Mouse (Mus musculus) hindbrain, embryonic 10.5 days (tissue): ENCODE results near the gene Rps5. TPM values are rescaled to one million over a fixed set of nuclear protein-coding genes. Genes with fewer than 3 reads are reported as not detected.
A peak's percentile ranks its signal among the peaks of the same experiment; 100 is the strongest.
"Not testable (repeated sequence)": the region's sequence is repeated elsewhere in the genome, so short reads cannot be mapped to it uniquely, and the experiment has no call there.

ENCODE experiments used
- DNase-seq: peaks from one replicate; pipeline ENCODE4 v3.0.0-alpha.2; 2017; ENCODE audit warnings: low spot score
- H3K27ac ChIP-seq: fragments of 300-500 bp; sonication (generic); 2 replicates; pipeline ENCODE4 v1.5.1; 2016; ENCODE audit warnings: mild to moderate bottlenecking, moderate library complexity
- H3K27me3 ChIP-seq: fragments of 300-500 bp; sonication (generic); 2 replicates; pipeline ENCODE4 v1.6.1; 2016; ENCODE audit warnings: mild to moderate bottlenecking; ENCODE audit not compliant: poor library complexity, insufficient read depth, severe bottlenecking
- H3K36me3 ChIP-seq: fragments of 300-500 bp; sonication (generic); 2 replicates; pipeline ENCODE4 v1.6.1; 2016; ENCODE audit warnings: mild to moderate bottlenecking, moderate library complexity
- H3K4me1 ChIP-seq: fragments of 300-500 bp; sonication (generic); replicated peaks from 2 replicates; pipeline ENCODE4 v1.6.1; 2016; ENCODE audit warnings: mild to moderate bottlenecking
- H3K4me3 ChIP-seq: fragments of 300-500 bp; sonication (generic); 2 replicates; pipeline ENCODE4 v1.5.1; 2016; ENCODE audit warnings: mild to moderate bottlenecking, moderate library complexity
- H3K9me3 ChIP-seq: fragments of 300-500 bp; sonication (generic); 2 replicates; pipeline ENCODE4 v1.6.1; 2016; ENCODE audit warnings: mild to moderate bottlenecking, moderate library complexity
- WGBS: fragments of 180-500 bp; shearing (Covaris S2); methylation state at CpG from one replicate; pipeline ENCODE4 v1.1.7; 2016; 5-methylcytosine and 5-hydroxymethylcytosine counted together
- polyA plus RNA-seq: library from polyadenylated mRNA; unstranded; fragments of >200 nt; fragmentation: Nextera tagmentation; extraction: Ambion mirVana; gene quantifications from 2 replicates; pipeline ENCODE4 v1.2.1, GENCODE M21; 2016

Rps5 gene
- polyA plus RNA-seq, 1 experiment from 2014 or later: 868 TPM

DNA sequence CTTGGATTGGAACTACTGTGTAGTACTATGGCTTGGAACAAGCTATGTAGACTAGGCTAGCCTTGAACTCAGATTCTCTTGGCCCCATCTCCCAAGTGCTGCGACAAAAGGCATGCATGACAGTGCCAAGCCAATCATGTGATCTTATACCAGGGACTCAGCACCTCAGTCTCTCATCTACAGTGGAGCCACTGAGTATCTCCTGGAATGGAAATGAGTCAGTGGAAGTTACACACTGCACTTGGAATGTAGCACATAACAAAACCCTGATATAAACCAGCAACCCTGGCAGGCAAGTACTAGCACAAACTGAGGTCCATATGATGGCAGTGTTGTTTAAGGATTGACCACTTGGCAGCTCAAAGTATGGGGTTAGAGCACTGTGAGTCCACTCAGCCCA lies 16.9 kb upstream of the Rps5 start:
- H3K4me1 ChIP-seq: peaks cover 7% of the 10 kb centered on the region; the same call in 1 of the 2 replicates
- peaks cover 82% of the 10 kb centered on the region for H3K36me3 ChIP-seq
- DNase-seq: no peak
- no peak overlapping the region for H3K27ac ChIP-seq
- H3K27me3 ChIP-seq: no peaks in the 10 kb centered on the region
- 95% methylated on average over 1 of the region's 1 CpGs for WGBS
- H3K4me3 ChIP-seq: no peak overlapping the region
- H3K9me3 ChIP-seq: no peaks in the 10 kb centered on the region

DNA sequence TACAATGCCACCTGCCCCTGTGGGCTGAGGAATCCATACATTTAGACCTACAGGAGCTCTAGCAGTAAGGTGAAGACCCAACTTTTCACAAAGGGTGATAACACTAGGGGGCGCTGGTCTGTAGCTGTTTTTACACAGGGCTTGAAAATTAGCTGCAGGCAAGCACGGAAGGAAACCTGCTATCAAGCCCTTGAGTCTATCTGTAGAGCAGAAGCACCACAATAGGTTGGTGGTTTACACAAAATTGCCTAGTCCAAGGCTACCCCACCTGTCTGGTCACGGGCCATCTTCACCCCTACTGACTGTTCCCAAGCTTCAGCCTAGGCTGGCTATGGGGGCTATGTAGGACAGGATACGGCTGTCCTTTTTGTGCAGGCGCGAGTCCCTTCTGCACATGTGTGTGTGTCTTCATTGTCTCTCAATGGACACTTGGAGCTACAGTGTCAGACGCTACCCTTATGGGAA lies 12.6 kb upstream of the Rps5 start:
- 39% methylated on average over 7 of the region's 7 CpGs for WGBS
- Histone ChIP-seq H3K9me3 (no peaks in the 10 kb centered on the region), H3K4me1 (peaks cover 11% of the 10 kb centered on the region; the same call in 1 of the 2 replicates), H3K27me3 (no peaks in the 10 kb centered on the region), H3K36me3 (peaks cover 49% of the 10 kb centered on the region), H3K27ac (peak overlapping the region; percentile 90), H3K4me3 (peak overlapping the region; percentile 55)
- peak; percentile 69 for DNase-seq

- no peaks in the 10 kb centered on the region for H3K27me3 ChIP-seq
- peak overlapping the region; percentile 90 for H3K27ac ChIP-seq
- peaks cover 11% of the 10 kb centered on the region; the same call in 1 of the 2 replicates for H3K4me1 ChIP-seq
- H3K4me3 ChIP-seq: peak overlapping the region; percentile 55
- H3K36me3 ChIP-seq: peaks cover 42% of the 10 kb centered on the region
- 15% methylated on average over 19 of the region's 19 CpGs for WGBS
- DNase-seq: peak; percentile 69
- H3K9me3 ChIP-seq: no peaks in the 10 kb centered on the region
Measured at GRCm38 (mm10) chr7:12910181-12910668, 11.9 kb upstream of the Rps5 start.

DNA sequence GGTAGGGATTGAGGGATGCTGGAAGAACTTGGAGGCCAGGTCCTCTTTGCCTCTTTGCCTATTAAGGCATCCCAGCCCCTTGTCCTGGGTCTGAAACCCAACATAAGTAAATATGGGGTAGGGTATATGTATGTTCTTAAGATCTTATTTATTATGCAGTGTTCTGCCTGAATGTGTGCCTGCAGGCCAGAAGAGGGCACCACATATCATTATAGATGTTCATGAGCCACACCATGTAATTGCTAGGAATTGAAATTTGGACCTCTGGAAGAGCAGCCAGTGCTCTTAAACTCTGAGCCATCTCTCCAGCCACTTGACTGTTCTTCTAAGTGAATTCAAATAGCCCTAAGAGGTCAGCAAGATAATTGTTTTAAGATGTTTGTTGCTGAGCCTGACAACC lies 8.5 kb upstream of the Rps5 start:
- Histone ChIP-seq H3K27ac (no peak overlapping the region), H3K36me3 (peaks cover 9% of the 10 kb centered on the region), H3K4me3 (no peak overlapping the region), H3K27me3 (no peaks in the 10 kb centered on the region), H3K4me1 (peaks cover 11% of the 10 kb centered on the region; the same call in 1 of the 2 replicates), H3K9me3 (no peaks in the 10 kb centered on the region)
- DNase-seq: no peak

DNA sequence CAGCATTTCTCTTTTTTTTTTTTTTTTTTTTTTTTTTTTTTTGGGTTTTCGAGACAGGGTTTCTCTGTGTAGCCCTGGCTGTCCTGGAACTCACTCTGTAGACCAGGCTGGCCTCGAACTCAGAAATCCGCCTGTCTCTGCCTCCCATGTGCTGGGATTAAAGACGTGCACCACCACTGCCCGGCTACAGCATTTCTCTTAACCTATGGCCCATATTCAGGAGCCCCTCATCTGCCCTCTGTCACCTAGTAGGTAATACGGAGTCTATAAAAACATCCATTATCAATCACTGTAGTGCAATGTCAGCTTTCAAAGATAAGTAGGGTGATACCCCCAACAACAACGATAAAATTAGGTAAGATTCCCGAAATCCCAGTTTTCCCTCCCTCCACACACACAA lies 1.6 kb upstream of the Rps5 start:
- peaks cover 26% of the 10 kb centered on the region for H3K36me3 ChIP-seq
- not testable (repeated sequence) for H3K27ac ChIP-seq, DNase-seq, H3K9me3 ChIP-seq, H3K27me3 ChIP-seq
- H3K4me3 ChIP-seq: peak overlapping the region; percentile 24; the same call in 1 of the 2 replicates
- H3K4me1 ChIP-seq: peaks cover 17% of the 10 kb centered on the region
- 87% methylated on average over 7 of the region's 8 CpGs for WGBS

- Histone ChIP-seq H3K36me3 (peaks cover 35% of the 10 kb centered on the region), H3K27me3 (peaks cover 15% of the 10 kb centered on the region), H3K9me3 (no peaks in the 10 kb centered on the region), H3K4me3 (peak overlapping the region; percentile 86), H3K4me1 (peaks cover 17% of the 10 kb centered on the region), H3K27ac (peak overlapping the region; percentile 94)
- 0% methylated on average over 3 of the region's 3 CpGs for WGBS
- no peak for DNase-seq
Measured at GRCm38 (mm10) chr7:12921318-12921704, 779 bp upstream of the Rps5 start.

- DNase-seq: no peak
Measured at GRCm38 (mm10) chr7:12922729-12923128, 639 bp downstream of the Rps5 start.

GRCm38 (mm10) chr7:12926316-12926715 lies 4.2 kb downstream of the Rps5 start:
- Histone ChIP-seq H3K4me1 (peaks cover 23% of the 10 kb centered on the region), H3K27me3 (peaks cover 48% of the 10 kb centered on the region), H3K27ac (no peak overlapping the region), H3K36me3 (peaks cover 71% of the 10 kb centered on the region), H3K4me3 (no peak overlapping the region), H3K9me3 (0 out of 2 replicates have a peak, but pooled peaks cover 6% of the 10 kb centered on the region)
- WGBS: 86% methylated on average over 7 of the region's 7 CpGs
- DNase-seq: no peak

More at GRCm38 (mm10) chr7:12922729-12923128, 639 bp downstream of the Rps5 start:
- 4% methylated on average over 8 of the region's 8 CpGs for WGBS
- Histone ChIP-seq H3K4me1 (peaks cover 19% of the 10 kb centered on the region), H3K27me3 (peaks cover 29% of the 10 kb centered on the region), H3K9me3 (0 out of 2 replicates have a peak, but pooled peaks cover under 1% of the 10 kb centered on the region), H3K36me3 (peaks cover 46% of the 10 kb centered on the region), H3K27ac (peak overlapping the region; percentile 94), H3K4me3 (peak overlapping the region; percentile 86)

- H3K4me1 ChIP-seq: peaks cover 22% of the 10 kb centered on the region
- peaks cover 48% of the 10 kb centered on the region for H3K27me3 ChIP-seq
- WGBS: 24% methylated on average over 8 of the region's 8 CpGs
- peak within 1 kb of the TSS; percentile 48 for H3K4me3 ChIP-seq
- H3K36me3 ChIP-seq: peaks cover 71% of the 10 kb centered on the region
- peak within 1 kb of the TSS; percentile 40; the same call in 1 of the 2 replicates for H3K27ac ChIP-seq
- H3K9me3 ChIP-seq: 0 out of 2 replicates have a peak, but pooled peaks cover 6% of the 10 kb centered on the region
- peak; percentile 38 for DNase-seq
Measured at GRCm38 (mm10) chr7:12927191-12927680, 5.1 kb downstream of the Rps5 start, which contains the start of gene Rnf225. Gene Rnf225, plus strand, starts transcription at chr7:12927416.

DNA sequence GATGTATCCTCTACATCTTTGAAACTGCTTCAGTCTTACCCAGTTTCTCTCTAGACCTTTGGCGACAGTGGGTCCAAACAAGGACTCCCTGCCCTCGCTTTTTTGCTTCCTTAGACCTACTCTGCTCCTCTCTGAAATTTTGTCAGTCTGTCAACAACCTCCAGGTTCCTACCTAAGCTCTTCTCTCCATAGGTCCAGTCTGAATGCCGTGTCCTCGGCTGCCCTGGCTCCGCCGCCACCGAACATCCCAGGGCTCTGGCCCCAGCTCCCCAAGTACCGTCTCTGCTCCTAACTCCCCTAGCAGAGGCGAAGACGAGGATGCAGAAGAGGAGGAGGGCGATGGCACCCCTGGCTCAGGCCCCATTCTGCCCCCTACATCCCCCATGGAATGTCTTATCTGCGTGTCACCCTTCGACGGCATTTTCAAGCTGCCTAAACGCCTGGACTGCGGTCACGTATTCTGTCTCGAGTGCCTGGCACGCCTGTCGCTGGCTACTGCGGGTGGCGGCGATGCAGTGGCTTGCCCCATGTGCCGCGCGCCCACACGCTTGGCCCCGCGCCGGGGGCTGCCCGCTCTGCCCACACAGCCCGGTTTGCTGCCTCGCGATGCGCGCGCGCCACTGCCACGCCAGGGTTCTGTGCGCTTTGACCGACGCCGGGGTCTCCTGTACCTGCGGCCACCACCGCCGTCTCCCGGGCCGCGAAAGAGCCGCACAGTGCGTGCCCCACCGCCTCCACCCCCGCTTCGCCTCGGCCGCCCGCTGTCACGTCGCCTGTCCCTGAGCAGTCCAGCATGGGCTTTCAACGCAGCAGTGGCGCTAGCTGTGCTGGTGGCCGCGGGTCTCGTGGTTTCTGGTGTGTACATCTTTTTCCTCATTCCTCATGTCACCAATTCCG lies 5.9 kb downstream of the Rps5 start:
- 3% methylated on average over 65 of the region's 65 CpGs for WGBS
- Histone ChIP-seq H3K36me3 (peaks cover 70% of the 10 kb centered on the region), H3K27ac (peak overlapping the region; percentile 40; the same call in 1 of the 2 replicates), H3K4me1 (peaks cover 19% of the 10 kb centered on the region), H3K9me3 (0 out of 2 replicates have a peak, but pooled peaks cover 6% of the 10 kb centered on the region), H3K27me3 (peaks cover 48% of the 10 kb centered on the region), H3K4me3 (peak overlapping the region; percentile 48)
- peak; percentile 48 for DNase-seq

- H3K27me3 ChIP-seq: peaks cover 9% of the 10 kb centered on the region
- 52% methylated on average over 4 of the region's 4 CpGs for WGBS
- H3K36me3 ChIP-seq: peaks cover 16% of the 10 kb centered on the region
Measured at GRCm38 (mm10) chr7:12933615-12934140, 11.6 kb downstream of the Rps5 start.

GRCm38 (mm10) chr7:12934808-12935207 lies 12.7 kb downstream of the Rps5 start:
- WGBS: 83% methylated on average over 3 of the region's 3 CpGs
- Histone ChIP-seq H3K4me1 (peaks cover 9% of the 10 kb centered on the region), H3K4me3 (no peak overlapping the region), H3K27ac (no peak overlapping the region), H3K36me3 (peaks cover 5% of the 10 kb centered on the region), H3K27me3 (no peaks in the 10 kb centered on the region), H3K9me3 (no peaks in the 10 kb centered on the region)
- no peak for DNase-seq

More at GRCm38 (mm10) chr7:12933615-12934140, 11.6 kb downstream of the Rps5 start:
- DNase-seq: no peak
- no peak overlapping the region for H3K4me3 ChIP-seq
- H3K9me3 ChIP-seq: no peaks in the 10 kb centered on the region
- H3K4me1 ChIP-seq: peaks cover 9% of the 10 kb centered on the region
- H3K27ac ChIP-seq: 0 out of 2 replicates have a peak overlapping the region, but pooled peaks have one; percentile 36
